Mouse (Mus musculus) CH12.LX (cell line): ENCODE measurements at regions not wholly inside any gene's neighbourhood (a gene's known extent, or its start where the extent isn't known, plus 50 kb on each side); places are given as distances from the start of the nearest gene placed in this dataset.
A peak's percentile ranks its signal among the peaks of the same experiment; 100 is the strongest.

Experiments used
- DNase-seq: peaks from one replicate; pipeline ENCODE4 v3.0.0-alpha.2; 2013; ENCODE audit errors: extremely low read depth
- H3K27ac ChIP-seq: 2 replicates; pipeline ENCODE4 v1.5.1; 2012; ENCODE audit warnings: low read depth, mild to moderate bottlenecking, control low read depth, moderate library complexity; ENCODE audit not compliant: insufficient read depth
- H3K27me3 ChIP-seq: replicated peaks from 2 replicates; pipeline ENCODE3; 2012; ENCODE audit warnings: inconsistent platforms
- H3K36me3 ChIP-seq, 2 experiments: replicated peaks in 1 of 2; 2 replicates each; pipeline versions ENCODE3 to v1.6.1; 2012; ENCODE audit warnings: inconsistent platforms in 1 of 2, low read length in 1 of 2, mild to moderate bottlenecking in 1 of 2, mixed read lengths in 1 of 2, moderate library complexity in 1 of 2; ENCODE audit not compliant: control insufficient read depth in 1 of 2, insufficient read depth in 1 of 2
- H3K4me1 ChIP-seq, 2 experiments: 2 replicates each; pipeline ENCODE4 v1.6.1; 2012; ENCODE audit warnings: inconsistent platforms in 1 of 2, moderate library complexity in 1 of 2; ENCODE audit not compliant: insufficient read depth in 2 of 2, control insufficient read depth in 1 of 2
- H3K4me2 ChIP-seq: 2 replicates; pipeline ENCODE4 v1.6.1; 2012; ENCODE audit warnings: low read depth, mild to moderate bottlenecking, control low read depth; ENCODE audit not compliant: poor library complexity, insufficient read depth, severe bottlenecking
- H3K4me3 ChIP-seq, 3 experiments: fragments of 150-350 bp in 1 of 3; sonication (generic) in 1 of 3; replicated peaks in 1 of 3; 2 replicates each; pipeline versions ENCODE3 to v1.5.1; 2011 to 2012; ENCODE audit warnings: low read depth in 2 of 3, low read length in 2 of 3, mild to moderate bottlenecking in 2 of 3, moderate library complexity in 2 of 3, control low read depth in 1 of 3, improper control_type of control experiment in 1 of 3, inconsistent platforms in 1 of 3, mixed read lengths in 1 of 3; ENCODE audit not compliant: poor library complexity in 1 of 3
- H3K79me2 ChIP-seq: replicated peaks from 2 replicates; pipeline ENCODE4 v1.6.1; 2012; ENCODE audit warnings: mild to moderate bottlenecking, moderate library complexity; ENCODE audit not compliant: control insufficient read depth, poor library complexity, insufficient read depth, severe bottlenecking; ENCODE audit errors: extremely low read depth
- H3K9ac ChIP-seq: 2 replicates; pipeline ENCODE4 v1.6.1; 2012; ENCODE audit warnings: low read depth, mild to moderate bottlenecking, control low read depth, moderate library complexity; ENCODE audit not compliant: insufficient read depth
- H3K9me3 ChIP-seq: replicated peaks from 2 replicates; pipeline ENCODE3; 2012; ENCODE audit warnings: low read length, inconsistent platforms, mixed read lengths
- BHLHE40 ChIP-seq: IDR thresholded peaks from 2 replicates; pipeline ENCODE4 v1.6.1; 2011; ENCODE audit warnings: mild to moderate bottlenecking, low read depth, low read length, improper control_type of control experiment
- CHD1 ChIP-seq: IDR thresholded peaks from 2 replicates; pipeline ENCODE4 v1.6.1; 2012; ENCODE audit warnings: low read depth, low read length, improper control_type of control experiment, inconsistent platforms
- CHD2 ChIP-seq: IDR thresholded peaks from 2 replicates; pipeline ENCODE4 v1.6.1; 2011; ENCODE audit warnings: low read length, improper control_type of control experiment
- ELF1 ChIP-seq: IDR thresholded peaks from 2 replicates; pipeline ENCODE4 v1.6.1; 2014; ENCODE audit warnings: low read depth, mild to moderate bottlenecking, inconsistent platforms, low read length, improper control_type of control experiment
- HCFC1 ChIP-seq: IDR thresholded peaks from 2 replicates; pipeline ENCODE4 v1.6.1; 2012; ENCODE audit warnings: low read depth, mild to moderate bottlenecking, inconsistent platforms, low read length, improper control_type of control experiment
- IRF4 ChIP-seq: IDR thresholded peaks from 2 replicates; pipeline ENCODE4 v1.6.1; 2014; ENCODE audit warnings: low read depth, mild to moderate bottlenecking, inconsistent platforms, low read length, improper control_type of control experiment
- MAFK ChIP-seq: IDR thresholded peaks from 2 replicates; pipeline ENCODE4 v1.6.1; 2011; ENCODE audit warnings: low read length, improper control_type of control experiment; ENCODE audit not compliant: insufficient replicate concordance
- MAZ ChIP-seq: IDR thresholded peaks from 2 replicates; pipeline ENCODE4 v1.6.1; 2012; ENCODE audit warnings: low read depth, mild to moderate bottlenecking, inconsistent platforms, low read length, improper control_type of control experiment, moderate library complexity
- MEF2A ChIP-seq: IDR thresholded peaks from 2 replicates; pipeline ENCODE4 v1.6.1; 2014; ENCODE audit warnings: low read depth, mild to moderate bottlenecking, inconsistent platforms, low read length, improper control_type of control experiment, borderline replicate concordance
- MYC ChIP-seq: IDR thresholded peaks from 2 replicates; pipeline ENCODE4 v1.6.1; 2011; ENCODE audit warnings: low read depth, mild to moderate bottlenecking, improper control_type of control experiment, low read length
- POLR2A ChIP-seq: IDR thresholded peaks from 2 replicates; pipeline ENCODE4 v1.6.1; 2011; ENCODE audit warnings: low read depth, mild to moderate bottlenecking, improper control_type of control experiment, low read length
- POLR2AphosphoS2 ChIP-seq: IDR thresholded peaks from 2 replicates; pipeline ENCODE4 v1.6.1; 2011; ENCODE audit warnings: low read depth, low read length, improper control_type of control experiment
- RAD21 ChIP-seq: IDR thresholded peaks from 2 replicates; pipeline ENCODE4 v1.6.1; 2011; ENCODE audit warnings: low read depth, mild to moderate bottlenecking, low read length, improper control_type of control experiment, moderate library complexity
- SIN3A ChIP-seq: IDR thresholded peaks from 2 replicates; pipeline ENCODE4 v1.6.1; 2012; ENCODE audit warnings: low read length, improper control_type of control experiment, inconsistent platforms
- TBP ChIP-seq: conservative IDR thresholded peaks from 2 replicates; pipeline ENCODE4 v1.6.1; 2011; ENCODE audit warnings: low read depth, low read length, improper control_type of control experiment
- TCF12 ChIP-seq: IDR thresholded peaks from 2 replicates; pipeline ENCODE4 v1.6.1; 2014; ENCODE audit warnings: low read depth, mild to moderate bottlenecking, inconsistent platforms, low read length, improper control_type of control experiment
- UBTF ChIP-seq: IDR thresholded peaks from 2 replicates; pipeline ENCODE4 v1.6.1; 2012; ENCODE audit warnings: low read depth, mild to moderate bottlenecking, inconsistent platforms, low read length, improper control_type of control experiment, moderate library complexity
- USF2 ChIP-seq: conservative IDR thresholded peaks from 2 replicates; pipeline ENCODE4 v1.6.1; 2011; ENCODE audit warnings: low read depth, low read length, improper control_type of control experiment
- ZC3H11A ChIP-seq: IDR thresholded peaks from 2 replicates; pipeline ENCODE4 v1.6.1; 2012; ENCODE audit warnings: low read depth, mild to moderate bottlenecking, inconsistent platforms, low read length, improper control_type of control experiment
- ZKSCAN1 ChIP-seq: IDR thresholded peaks from 2 replicates; pipeline ENCODE4 v1.6.1; 2012; ENCODE audit warnings: low read depth, inconsistent platforms, low read length, improper control_type of control experiment, borderline replicate concordance
- dilution Hi-C: fragments of 300-500 bp; cut with MboI; formaldehyde crosslinking; loops from 2 replicates; pipeline ENCODE4 v1.14.3; 2020; ENCODE audit warnings: low sequenced_read_pairs; ENCODE audit not compliant: extremely low pct_unique_long_range_greater_than_20kb, extremely low pct_ligation_motif_present
- in situ Hi-C: fragments of 300-500 bp; cut with MboI; formaldehyde crosslinking; loops from 3 replicates; pipeline ENCODE4 v1.14.3; 2019; ENCODE audit warnings: low sequenced_read_pairs, low pct_ligation_motif_present, low pct_unique_long_range_greater_than_20kb, mixed read lengths

DNA sequence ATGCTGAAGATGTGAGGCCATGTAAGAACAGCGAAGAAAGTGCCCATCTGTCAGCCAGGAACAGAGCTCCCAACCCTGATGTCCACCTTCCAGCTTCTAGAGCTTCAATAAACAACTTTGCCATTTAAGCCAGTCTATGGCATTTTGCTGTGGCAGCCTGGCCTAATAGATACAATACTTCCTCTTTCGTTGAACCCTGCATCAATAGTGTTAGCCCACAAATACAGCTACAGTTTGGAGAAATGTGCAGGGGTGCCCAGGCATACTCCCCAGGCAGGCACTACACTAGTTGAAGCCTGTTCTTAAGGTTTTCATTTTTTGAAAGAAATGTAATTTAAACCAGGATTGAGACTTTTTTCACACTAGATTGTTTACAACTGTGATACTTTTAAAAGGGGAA lies 199.9 kb upstream of the Rnd3 start:
- H3K36me3 ChIP-seq: no peaks in the 10 kb centered on the region
- H3K4me3 ChIP-seq: no peak overlapping the region
- H3K4me1 ChIP-seq: no peaks in the 10 kb centered on the region
- no peak for TF ChIP-seq MYC
- no peak for TF ChIP-seq CHD2
- TF ChIP-seq USF2: no peak
- no peak for TF ChIP-seq ELF1
- no peak for TF ChIP-seq TCF12
- no peak for TF ChIP-seq ZC3H11A
- no peak for TF ChIP-seq ZKSCAN1
- TF ChIP-seq UBTF: no peak
- TF ChIP-seq IRF4: no peak
- no peak for TF ChIP-seq RAD21
- no peak for TF ChIP-seq POLR2AphosphoS2
- TF ChIP-seq MAZ: no peak
- no peak for TF ChIP-seq MAFK
- TF ChIP-seq MEF2A: no peak
- TF ChIP-seq POLR2A: no peak
- no peak overlapping the region for H3K9ac ChIP-seq
- H3K27me3 ChIP-seq: no peaks in the 10 kb centered on the region
- no peak overlapping the region for H3K27ac ChIP-seq
- peak; percentile 1 for DNase-seq
- in situ Hi-C loops (no loop called here), dilution Hi-C loops (no loop called here)
- no peaks in the 10 kb centered on the region for H3K79me2 ChIP-seq
- H3K9me3 ChIP-seq: no peaks in the 10 kb centered on the region
- H3K4me2 ChIP-seq: no peak overlapping the region

DNA sequence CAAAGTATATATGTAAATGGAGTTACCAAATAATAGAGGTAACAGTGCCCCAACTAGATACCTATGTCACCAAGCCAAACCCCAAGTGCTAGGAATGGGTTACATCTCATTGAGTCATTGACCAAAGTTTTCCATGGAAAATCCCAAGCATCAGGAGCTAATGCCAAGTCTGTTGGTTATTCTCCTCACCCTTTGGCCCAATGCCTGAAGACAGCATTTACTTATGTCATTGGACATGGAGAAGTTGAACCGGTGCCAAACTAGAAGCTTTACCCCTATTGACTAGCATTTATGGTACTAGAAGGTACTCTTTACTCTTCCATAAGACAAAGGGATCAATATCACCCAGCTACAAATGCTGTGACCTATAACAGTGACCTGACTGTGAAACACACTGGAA lies 198.2 kb upstream of the Rnd3 start:
- dilution Hi-C loops: no loop called here

More for the DNA sequence above, 198.2 kb upstream of the Rnd3 start:
- in situ Hi-C loops: no loop called here
- no peak overlapping the region for H3K9ac ChIP-seq
- no peak for DNase-seq
- no peaks in the 10 kb centered on the region for H3K4me1 ChIP-seq
- H3K79me2 ChIP-seq: no peaks in the 10 kb centered on the region
- H3K36me3 ChIP-seq: no peaks in the 10 kb centered on the region
- TF ChIP-seq HCFC1: no peak
- TF ChIP-seq MAFK: no peak
- no peak for TF ChIP-seq TBP
- TF ChIP-seq SIN3A: no peak
- no peak for TF ChIP-seq CHD1
- TF ChIP-seq USF2: no peak
- TF ChIP-seq ZKSCAN1: no peak
- TF ChIP-seq BHLHE40: no peak
- TF ChIP-seq RAD21: no peak
- TF ChIP-seq, all 38 proteins: peak for 0
- H3K27me3 ChIP-seq: no peaks in the 10 kb centered on the region
- H3K4me2 ChIP-seq: no peak overlapping the region
- H3K27ac ChIP-seq: no peak overlapping the region
- H3K9me3 ChIP-seq: no peaks in the 10 kb centered on the region
- no peak overlapping the region for H3K4me3 ChIP-seq
